Mouse (Mus musculus): Measurements from ENCODE around the gene Gm42742.

DNA sequence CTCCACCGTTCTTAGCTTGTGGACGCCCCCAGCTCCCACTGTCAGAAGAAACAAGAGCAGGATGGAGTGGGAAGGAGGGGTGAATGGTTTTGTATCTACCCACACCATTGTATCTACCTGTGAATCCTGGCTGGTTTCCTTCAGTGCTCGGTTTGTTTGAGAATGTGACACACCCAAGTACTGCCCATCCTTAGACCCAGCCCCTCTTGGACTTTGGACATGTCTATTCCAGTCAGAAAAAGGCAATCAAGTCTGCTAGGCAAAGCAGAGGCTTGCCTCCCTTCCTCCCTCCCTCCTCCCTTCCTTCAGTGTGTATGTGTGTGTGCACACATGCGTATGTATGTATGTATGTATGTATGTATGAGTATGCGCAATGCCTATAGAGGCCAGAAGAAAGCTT, 17.3 kb downstream of the Gm42742 start:
- TF ChIP-seq POLR2A (IDR thresholded peaks at IDR 0.05; ENCODE audit: insufficient read depth, low read length): no peak
- no peak for TF ChIP-seq CTCF (IDR thresholded peaks at IDR 0.05; ENCODE audit: low read depth, low read length)

Measured in ES-Bruce4 (cell line).